Mouse (Mus musculus) lung, postnatal 10 days (tissue): ENCODE measurements around the gene Ints4.
A peak's percentile ranks its signal among the peaks of the same experiment; 100 is the strongest.

ENCODE experiments used
- DNase-seq: peaks from one replicate; pipeline ENCODE4 v3.0.0; 2021

The Ints4 gene

GRCm38 (mm10) chr7:97546462-97546861 is 65.7 kb downstream of the Ints4 start:
- DNase-seq = no peak

GRCm38 (mm10) chr7:97549301-97549700 is 68.5 kb downstream of the Ints4 start:
- DNase-seq = no peak

DNA sequence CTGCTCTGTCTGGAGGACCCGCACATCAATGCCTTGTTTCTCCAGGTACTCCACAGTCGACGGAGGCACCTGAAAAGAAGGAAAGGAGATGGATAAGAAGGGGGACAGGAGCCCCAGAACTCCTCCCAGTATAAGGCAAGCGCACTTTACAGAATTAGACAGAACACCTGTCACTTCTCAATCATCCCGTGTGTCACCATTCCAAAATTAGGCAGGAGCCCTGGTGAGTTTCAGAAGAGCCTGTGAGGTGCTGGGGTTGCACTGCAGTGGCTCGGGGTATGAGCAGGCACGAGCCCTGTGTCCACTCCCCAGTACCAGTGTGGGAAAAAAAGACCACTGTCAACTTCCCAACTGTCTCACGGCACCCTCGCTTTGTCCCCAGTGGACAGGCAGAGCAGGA is 69.9 kb downstream of the Ints4 start:
- no peak for DNase-seq

DNA sequence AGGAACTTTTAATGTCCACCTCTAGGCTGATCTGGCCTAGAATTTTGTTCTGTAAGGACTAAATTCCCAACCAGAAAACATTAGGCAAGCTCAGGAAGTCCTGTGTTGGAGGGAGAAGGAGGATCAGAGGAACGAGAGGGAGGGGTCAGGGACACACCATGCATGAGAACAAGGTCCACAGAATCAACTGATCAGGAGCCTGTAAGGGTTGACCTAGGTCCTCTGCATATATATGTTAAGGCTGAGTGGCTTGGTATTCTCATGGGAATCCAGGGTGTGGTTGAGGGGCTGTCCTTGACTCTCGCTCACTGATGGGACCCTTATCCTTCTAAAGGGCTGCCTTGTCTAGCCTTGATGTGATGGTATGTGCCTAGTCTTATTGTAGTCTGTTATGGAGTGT is 82.8 kb downstream of the Ints4 start:
- DNase-seq = no peak

DNA sequence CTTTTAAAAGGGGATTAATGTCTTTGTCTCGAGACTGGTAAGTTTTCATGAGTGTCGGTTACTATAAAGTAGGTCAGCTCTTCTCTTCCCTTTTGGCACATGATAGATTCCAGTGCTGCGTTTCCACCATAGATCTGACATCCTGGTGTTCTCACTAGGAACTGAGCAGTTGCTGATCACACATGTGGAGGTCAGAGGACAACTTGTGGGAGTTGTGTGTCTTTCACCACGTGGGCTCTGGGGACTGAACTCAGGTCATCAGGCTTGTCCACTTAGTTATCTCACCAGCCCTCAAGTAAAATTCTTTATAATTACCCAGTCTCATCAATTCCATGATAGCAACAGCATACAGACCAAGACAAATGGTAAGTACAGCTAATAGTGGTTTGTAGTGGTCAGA is 88.6 kb downstream of the Ints4 start:
- DNase-seq = no peak

GRCm38 (mm10) chr7:97570389-97570788 is 89.6 kb downstream of the Ints4 start:
- DNase-seq = peak; percentile 12

DNA sequence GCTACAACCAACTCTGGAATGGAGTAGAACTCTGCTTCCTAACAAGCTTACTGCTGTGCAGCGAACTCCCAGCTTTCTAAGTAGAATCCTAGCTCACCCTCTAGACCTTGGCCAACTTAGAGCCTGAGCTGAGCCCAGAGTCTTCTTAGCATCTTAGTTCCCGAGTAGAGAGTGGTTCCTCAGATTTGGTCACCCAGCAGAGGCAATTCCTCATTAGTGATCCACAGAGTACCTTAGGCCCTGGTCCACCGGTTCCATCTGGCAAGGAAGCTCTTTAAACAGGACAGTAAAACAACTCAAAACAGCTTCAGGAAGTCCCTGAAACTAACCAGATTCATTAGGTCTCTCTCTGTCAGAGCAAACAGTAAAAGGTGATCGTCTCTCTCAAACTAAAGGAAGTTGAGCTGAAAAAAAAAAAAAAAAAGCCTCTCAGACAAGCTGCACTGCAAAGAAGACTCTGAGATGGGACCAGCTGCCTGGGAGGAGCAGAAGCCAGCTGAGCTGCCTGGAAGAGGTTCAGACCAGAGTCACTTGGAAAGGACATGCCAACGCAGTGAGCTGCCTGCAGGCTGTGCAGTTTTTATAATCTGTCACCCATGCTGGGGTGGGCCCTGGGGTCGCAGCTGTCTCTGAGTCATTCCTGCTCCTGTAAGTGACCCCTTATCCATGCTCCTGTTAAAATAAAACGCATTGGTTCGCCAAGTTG is 97.8 kb downstream of the Ints4 start:
- peak; percentile 67 for DNase-seq

DNA sequence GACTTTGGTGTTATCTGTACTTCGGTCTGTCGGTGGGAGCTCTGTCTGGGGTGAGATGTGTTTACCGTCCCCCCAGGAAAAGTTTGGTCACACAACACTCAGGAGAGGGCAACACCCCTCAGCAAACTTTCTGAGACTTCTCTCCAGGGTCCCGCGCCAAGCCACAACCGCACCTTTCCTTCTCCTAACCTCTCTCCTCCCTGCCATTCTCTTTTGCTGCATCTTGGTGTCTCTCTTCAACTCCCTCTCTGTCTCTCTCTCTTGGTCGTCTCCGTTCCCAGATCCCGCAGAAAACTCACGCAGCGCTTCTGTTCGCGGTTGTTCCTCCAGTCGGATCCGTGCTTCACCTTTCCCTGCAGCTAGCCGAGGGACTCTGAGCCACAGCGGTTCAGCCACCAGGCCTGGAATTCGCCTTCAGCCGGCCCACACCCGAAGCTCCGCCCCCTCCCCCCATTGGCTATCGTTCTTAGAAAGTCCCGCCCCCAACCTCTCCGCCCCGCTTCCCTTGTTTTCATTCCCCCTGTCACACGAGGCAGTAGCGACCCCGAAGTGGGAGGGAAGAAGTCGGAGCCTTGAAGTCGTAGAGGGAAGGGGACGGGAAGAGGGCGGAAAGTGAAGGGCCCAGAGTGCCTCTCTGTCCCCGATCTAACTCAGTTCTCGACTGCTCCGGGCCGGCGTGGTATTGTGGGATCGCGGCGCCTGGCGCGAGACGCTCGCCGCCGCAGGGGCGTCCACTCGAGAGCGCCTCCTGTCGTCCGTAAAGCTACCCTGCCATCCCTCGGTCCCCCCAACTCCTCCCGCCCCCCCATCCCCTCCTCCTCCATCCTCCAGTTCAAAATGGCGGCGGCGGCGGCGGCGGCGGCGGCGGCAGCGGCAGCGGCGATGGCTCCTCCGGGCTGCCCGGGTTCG is 98.6 kb downstream of the Ints4 start, which contains the start of the genes Aamdc and Rsf1:
TSS of gene Aamdc (minus strand) at position 431 of the 909 bp plus-strand sequence.
TSS of gene Rsf1 (plus strand) at position 823 of the 909 bp plus-strand sequence.
- DNase-seq = peak; percentile 97

DNA sequence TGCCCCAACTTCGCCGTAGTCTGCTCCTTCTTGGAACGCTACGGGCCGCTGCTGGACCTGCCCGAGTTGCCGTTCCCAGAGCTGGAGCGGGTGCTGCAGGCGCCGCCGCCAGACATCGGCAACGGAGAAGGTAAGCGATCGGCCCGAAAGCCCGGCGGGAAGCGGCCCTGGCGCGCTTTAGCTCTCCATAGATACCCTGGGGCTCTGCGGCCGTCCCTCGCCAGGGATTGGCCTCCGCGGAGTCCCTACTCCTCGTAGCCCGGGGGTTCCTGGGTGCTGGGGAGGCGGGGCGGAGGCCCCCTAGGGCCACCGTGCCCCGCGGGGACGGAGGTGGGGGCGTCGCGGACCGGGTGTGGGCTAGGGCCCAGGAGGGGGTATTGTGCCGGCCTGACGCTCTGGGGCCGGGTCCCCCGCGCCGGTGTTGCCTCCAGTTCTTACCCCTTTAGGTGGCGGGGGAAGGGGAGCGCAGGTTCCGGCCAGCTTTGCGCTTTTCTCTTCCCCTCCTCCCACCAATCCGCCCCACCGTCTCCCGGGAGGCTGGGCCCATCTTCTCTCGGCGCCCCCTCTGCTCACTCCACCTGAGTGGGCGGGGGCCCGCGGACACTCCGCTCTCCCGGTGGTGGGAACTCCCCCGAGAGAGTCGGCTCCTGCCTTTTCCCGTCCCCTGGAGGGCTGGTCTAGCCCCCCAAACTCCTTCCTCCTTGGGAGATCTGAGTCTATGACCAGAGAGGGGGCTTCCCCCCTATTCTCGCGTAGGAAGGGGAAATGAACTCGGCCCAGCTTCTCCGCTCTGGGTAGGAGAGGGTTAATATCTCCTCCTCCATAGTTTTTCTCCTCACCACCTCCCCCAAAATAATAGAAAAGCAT is 99.5 kb downstream of the Ints4 start:
- DNase-seq = peak; percentile 56

- DNase-seq = peak; percentile 90
Observed at GRCm38 (mm10) chr7:97580843-97581214, 100.1 kb downstream of the Ints4 start.

- DNase-seq = no peak
Observed at GRCm38 (mm10) chr7:97588506-97588905, 107.8 kb downstream of the Ints4 start.

- no peak for DNase-seq
Observed at GRCm38 (mm10) chr7:97590488-97590887, 109.7 kb downstream of the Ints4 start.
